Mouse (Mus musculus): ENCODE data around the gene Abr.

DNA sequence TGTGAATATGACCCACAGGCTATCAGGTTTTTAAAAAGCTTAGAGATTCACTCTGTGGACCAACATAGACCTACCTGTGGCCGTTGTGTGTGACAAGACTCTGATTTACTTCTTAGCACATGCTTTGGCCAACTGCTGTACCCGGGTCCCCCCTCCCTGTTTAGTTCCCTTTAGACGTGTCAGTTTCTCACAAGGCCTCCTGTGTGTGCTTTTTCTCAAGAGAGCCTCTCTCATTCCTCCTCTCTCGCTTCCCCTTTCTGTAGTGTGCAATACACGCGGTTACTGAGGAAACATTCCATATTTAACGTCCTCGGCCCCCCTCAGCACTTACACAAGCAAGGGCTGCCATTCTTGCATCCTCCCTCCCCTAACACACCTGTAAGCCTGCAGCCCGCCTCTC lies 163.4 kb downstream of the Abr start:
- TF ChIP-seq CTCF (IDR thresholded peaks at IDR 0.05; ENCODE audit: low read depth, low read length) (no peak), POLR2A (IDR thresholded peaks at IDR 0.05; ENCODE audit: borderline replicate concordance, low read depth, low read length) (no peak)

Data from bone marrow macrophage, adult 2 months (primary cell).